Mouse (Mus musculus): ENCODE measurements around the gene Pmepa1.

The Pmepa1 gene

GRCm38 (mm10) chr2:173253761-173254662 lies 22.3 kb downstream of the Pmepa1 start:
- DNase-seq (ENCODE audit: low read depth, low spot score): no peak

- DNase-seq (ENCODE audit: low read depth, low spot score): no peak
Observed at GRCm38 (mm10) chr2:173251675-173252074, 24.7 kb downstream of the Pmepa1 start.

GRCm38 (mm10) chr2:173251133-173251532 lies 25.2 kb downstream of the Pmepa1 start:
- DNase-seq (ENCODE audit: low read depth, low spot score): no peak

GRCm38 (mm10) chr2:173250411-173250810 lies 25.9 kb downstream of the Pmepa1 start:
- no peak for DNase-seq (ENCODE audit: low read depth, low spot score)

GRCm38 (mm10) chr2:173249965-173250364 lies 26.4 kb downstream of the Pmepa1 start:
- no peak for DNase-seq (ENCODE audit: low read depth, low spot score)

- no peak for DNase-seq (ENCODE audit: low read depth, low spot score)
Observed at GRCm38 (mm10) chr2:173249386-173249785, 26.9 kb downstream of the Pmepa1 start.

- no peak for DNase-seq (ENCODE audit: low read depth, low spot score)
Observed at GRCm38 (mm10) chr2:173248822-173249221, 27.5 kb downstream of the Pmepa1 start.

GRCm38 (mm10) chr2:173247911-173248310 lies 28.4 kb downstream of the Pmepa1 start:
- no peak for DNase-seq (ENCODE audit: low read depth, low spot score)

GRCm38 (mm10) chr2:173247197-173247596 lies 29.1 kb downstream of the Pmepa1 start:
- no peak for DNase-seq (ENCODE audit: low read depth, low spot score)

GRCm38 (mm10) chr2:173246688-173247087 lies 29.6 kb downstream of the Pmepa1 start:
- peak; percentile 55 for DNase-seq (ENCODE audit: low read depth, low spot score)

- no peak for DNase-seq (ENCODE audit: low read depth, low spot score)
Observed at GRCm38 (mm10) chr2:173245258-173245657, 31.1 kb downstream of the Pmepa1 start.

GRCm38 (mm10) chr2:173244108-173244507 lies 32.2 kb downstream of the Pmepa1 start:
- no peak for DNase-seq (ENCODE audit: low read depth, low spot score)

GRCm38 (mm10) chr2:173243616-173244015 lies 32.7 kb downstream of the Pmepa1 start:
- DNase-seq (ENCODE audit: low read depth, low spot score): no peak

GRCm38 (mm10) chr2:173242874-173243273 lies 33.5 kb downstream of the Pmepa1 start:
- DNase-seq (ENCODE audit: low read depth, low spot score): no peak

- no peak for DNase-seq (ENCODE audit: low read depth, low spot score)
Observed at GRCm38 (mm10) chr2:173240738-173241137, 35.6 kb downstream of the Pmepa1 start.

GRCm38 (mm10) chr2:173238522-173238921 lies 37.8 kb downstream of the Pmepa1 start:
- no peak for DNase-seq (ENCODE audit: low read depth, low spot score)

GRCm38 (mm10) chr2:173235435-173236332 lies 40.6 kb downstream of the Pmepa1 start:
- DNase-seq (ENCODE audit: low read depth, low spot score): no peak

GRCm38 (mm10) chr2:173232766-173233099 lies 43.6 kb downstream of the Pmepa1 start:
- peak; percentile 10 for DNase-seq (ENCODE audit: low read depth, low spot score)

GRCm38 (mm10) chr2:173232065-173232765 lies 44.1 kb downstream of the Pmepa1 start:
- no peak for DNase-seq (ENCODE audit: low read depth, low spot score)

GRCm38 (mm10) chr2:173229578-173230224 lies 46.6 kb downstream of the Pmepa1 start:
- DNase-seq (ENCODE audit: low read depth, low spot score): peak; percentile 92

GRCm38 (mm10) chr2:173228567-173228966 lies 47.8 kb downstream of the Pmepa1 start:
- no peak for DNase-seq (ENCODE audit: low read depth, low spot score)
